Mouse (Mus musculus): Measurements from ENCODE around the gene Cd209b. TPM values are rescaled to one million over a fixed set of nuclear protein-coding genes. Genes with fewer than 3 reads are reported as not detected.

The Cd209b gene
- not detected in 2 replicates for polyA plus RNA-seq (2015; fragmentation: Nextera tagmentation; extraction: Ambion mirVana)

DNA sequence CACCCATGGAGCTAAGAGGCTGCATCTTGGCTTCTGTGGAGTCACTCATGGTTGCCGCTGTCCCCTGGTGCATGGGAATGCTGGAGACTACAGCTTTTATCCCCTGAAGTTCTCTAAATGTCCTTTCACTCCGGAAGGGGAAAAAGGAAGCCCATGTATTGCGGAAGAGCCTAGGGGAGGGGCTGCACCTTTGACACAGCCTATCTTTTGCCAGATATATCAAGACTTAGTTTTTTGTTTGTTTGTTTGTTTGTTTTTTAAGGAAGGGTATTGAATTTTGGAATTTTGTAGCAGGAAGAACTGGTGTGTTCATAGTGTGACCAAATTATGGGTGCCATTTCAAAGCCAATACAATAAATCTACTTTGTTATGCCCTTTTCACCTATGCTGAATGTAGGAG is at the start of gene Cd209b:
Cd209b (minus strand) TSS at position 101 of the 400 bp plus-strand sequence.
- 100% methylated on average over 3 of the region's 3 CpGs for WGBS
- Histone ChIP-seq H3K27me3 (replicated peaks) (no peaks in the 10 kb centered on the region), H3K27ac (replicated peaks) (no peak within 1 kb of the TSS), H3K4me1 (no peaks in the 10 kb centered on the region), H3K4me2 (no peak within 1 kb of the TSS), H3K9me3 (replicated peaks) (peaks cover 3% of the 10 kb centered on the region; the same call in 1 of the 2 replicates), H3K4me3 (replicated peaks) (no peak within 1 kb of the TSS), H3K9ac (replicated peaks) (no peak within 1 kb of the TSS), H3K36me3 (no peaks in the 10 kb centered on the region)
- ATAC-seq (ENCODE audit: low FRiP score) = no peak

DNA sequence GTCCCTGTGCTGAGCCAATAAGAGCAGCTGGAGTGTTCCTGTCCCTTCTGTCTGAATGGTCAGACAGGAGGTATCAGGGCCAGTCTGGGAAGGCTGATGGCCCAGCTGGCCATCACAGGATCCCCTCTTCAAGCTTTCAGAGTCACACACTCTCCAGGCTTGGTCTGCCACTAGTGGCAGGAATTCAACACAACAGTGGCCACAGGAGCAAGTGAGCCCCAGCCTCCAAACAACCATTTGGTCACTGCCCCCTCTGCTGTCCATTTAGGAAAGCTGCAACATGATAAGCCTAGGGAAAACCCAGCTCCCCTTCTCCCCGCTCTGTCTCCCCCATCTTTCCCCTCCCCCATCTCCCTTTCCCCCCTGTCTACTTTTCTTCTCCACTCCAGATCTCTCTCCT is 29.4 kb upstream of the Cd209b start:
- no peak for ATAC-seq (ENCODE audit: low FRiP score)
- peaks cover 3% of the 10 kb centered on the region; the same call in 1 of the 2 replicates for H3K9me3 ChIP-seq (replicated peaks)
- no peaks in the 10 kb centered on the region for H3K27me3 ChIP-seq (replicated peaks)
- H3K36me3 ChIP-seq = no peaks in the 10 kb centered on the region
- H3K4me1 ChIP-seq = no peaks in the 10 kb centered on the region
- 78% methylated on average over 1 of the region's 1 CpGs for WGBS
- H3K27ac ChIP-seq (replicated peaks) = no peak overlapping the region
- H3K9ac ChIP-seq (replicated peaks) = no peak overlapping the region
- no peak overlapping the region for H3K4me2 ChIP-seq
- no peak overlapping the region for H3K4me3 ChIP-seq (replicated peaks)

DNA sequence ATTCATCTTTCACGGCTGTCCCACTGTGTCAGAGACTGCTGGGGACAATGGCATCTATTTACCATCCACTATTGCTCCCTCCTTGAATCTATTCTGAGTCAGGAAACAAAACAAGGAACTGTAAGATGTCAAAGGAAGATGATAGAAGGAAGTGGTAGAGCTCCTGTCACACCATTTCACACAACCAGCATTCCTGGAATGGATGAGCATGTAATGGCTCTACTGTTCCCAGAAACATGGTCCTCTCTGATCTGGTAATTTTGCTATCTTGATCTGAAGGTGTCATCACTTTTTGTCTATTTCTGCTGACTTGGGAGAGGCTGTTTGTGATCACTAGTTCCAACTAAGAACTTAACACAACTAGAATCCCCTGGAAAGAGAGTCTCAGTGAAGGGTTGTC is 28.0 kb upstream of the Cd209b start, which contains the start of gene Cd209c:
Cd209c (minus strand) TSS at position 101 of the 400 bp plus-strand sequence.
- H3K4me3 ChIP-seq (replicated peaks) = no peak within 1 kb of the TSS
- no peak for ATAC-seq (ENCODE audit: low FRiP score)
- no peaks in the 10 kb centered on the region for H3K36me3 ChIP-seq
- H3K4me1 ChIP-seq = no peaks in the 10 kb centered on the region
- no peaks in the 10 kb centered on the region for H3K27me3 ChIP-seq (replicated peaks)
- H3K4me2 ChIP-seq = no peak within 1 kb of the TSS
- H3K9me3 ChIP-seq (replicated peaks) = peaks cover 3% of the 10 kb centered on the region; the same call in 1 of the 2 replicates
- WGBS = 83% methylated on average over 1 of the region's 1 CpGs
- no peak within 1 kb of the TSS for H3K27ac ChIP-seq (replicated peaks)
- no peak within 1 kb of the TSS for H3K9ac ChIP-seq (replicated peaks)

DNA sequence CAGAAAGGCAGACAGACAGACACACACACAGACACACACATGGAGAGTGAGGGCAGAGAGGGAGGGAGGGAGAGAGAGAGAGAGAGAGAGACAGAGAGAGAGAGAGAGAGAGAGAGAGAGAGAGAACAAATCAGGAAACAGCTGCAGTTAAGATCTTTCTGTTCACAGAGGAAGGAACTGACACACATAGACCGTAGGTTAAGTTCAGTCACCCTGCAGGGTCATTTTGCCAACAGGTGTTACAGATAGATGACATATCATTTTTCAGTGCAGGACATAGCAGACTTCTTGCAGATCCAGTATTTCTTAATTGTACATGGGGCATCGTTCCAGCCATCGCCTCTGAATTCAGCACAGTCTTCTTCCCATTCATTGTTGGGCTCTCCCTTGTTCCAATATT is 13.4 kb upstream of the Cd209b start:
- Histone ChIP-seq H3K36me3 (no peaks in the 10 kb centered on the region), H3K9me3 (replicated peaks) (no peaks in the 10 kb centered on the region), H3K4me1 (no peaks in the 10 kb centered on the region), H3K4me3 (replicated peaks) (no peak overlapping the region), H3K27ac (replicated peaks) (no peak overlapping the region), H3K9ac (replicated peaks) (no peak overlapping the region), H3K4me2 (no peak overlapping the region), H3K27me3 (replicated peaks) (no peaks in the 10 kb centered on the region)
- no peak for ATAC-seq (ENCODE audit: low FRiP score)
- WGBS = 97% methylated on average over 3 of the region's 3 CpGs

DNA sequence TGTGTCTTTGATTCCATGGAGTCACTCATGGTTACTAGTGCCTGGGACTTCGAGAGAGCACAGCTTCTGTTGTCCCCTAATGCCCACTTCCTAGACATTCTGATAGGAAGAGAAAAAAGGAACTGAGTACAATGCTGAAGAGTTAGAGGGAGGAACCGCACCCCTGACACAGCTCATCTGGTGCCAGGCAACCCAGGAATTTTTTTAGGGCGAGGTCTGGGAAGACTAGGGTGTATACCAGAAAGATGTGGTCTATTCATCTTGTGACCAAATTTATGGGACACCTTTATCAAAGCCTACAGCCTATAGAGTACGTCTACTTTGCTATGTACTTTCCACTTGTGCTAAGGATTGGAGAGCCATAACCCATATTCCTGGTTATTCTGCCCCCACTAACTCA is 48.2 kb downstream of the Cd209b start, which contains the start of gene Cd209d:
Cd209d (minus strand) TSS at position 101 of the 400 bp plus-strand sequence.
- no peaks in the 10 kb centered on the region for H3K36me3 ChIP-seq
- H3K4me3 ChIP-seq (replicated peaks) = no peak within 1 kb of the TSS

DNA sequence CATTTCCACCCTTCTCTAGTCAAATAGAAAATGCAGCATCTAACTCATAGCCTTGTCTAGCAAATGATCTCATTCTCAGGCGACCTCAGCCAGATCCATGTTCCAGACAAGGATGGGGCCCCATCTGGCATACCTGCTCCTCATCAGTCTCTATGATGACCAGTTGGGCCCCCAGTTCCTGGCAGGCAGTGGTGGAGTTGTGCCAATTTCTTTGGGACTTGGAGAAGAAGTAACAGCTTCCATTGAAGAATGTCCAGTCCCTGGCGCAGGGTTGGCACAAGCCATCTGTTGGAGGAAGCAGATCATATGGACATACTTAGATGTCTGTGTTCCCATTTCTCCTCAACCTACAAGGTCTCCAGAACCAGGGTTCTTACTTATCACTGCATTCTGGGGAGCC is 50.5 kb downstream of the Cd209b start:
- peaks cover 7% of the 10 kb centered on the region for H3K9me3 ChIP-seq (replicated peaks)
- no peaks in the 10 kb centered on the region for H3K36me3 ChIP-seq
- WGBS = 75% methylated on average over 2 of the region's 2 CpGs
- ATAC-seq (ENCODE audit: low FRiP score) = no peak
- no peaks in the 10 kb centered on the region for H3K27me3 ChIP-seq (replicated peaks)
- no peak overlapping the region for H3K4me3 ChIP-seq (replicated peaks)
- no peak overlapping the region for H3K27ac ChIP-seq (replicated peaks)
- H3K4me2 ChIP-seq = no peak overlapping the region
- no peaks in the 10 kb centered on the region for H3K4me1 ChIP-seq
- H3K9ac ChIP-seq (replicated peaks) = no peak overlapping the region

More for the DNA sequence above, 48.2 kb downstream of the Cd209b start, which contains the start of gene Cd209d:
- ATAC-seq (ENCODE audit: low FRiP score) = no peak
- Histone ChIP-seq H3K4me1 (no peaks in the 10 kb centered on the region), H3K9ac (replicated peaks) (no peak within 1 kb of the TSS), H3K27me3 (replicated peaks) (no peaks in the 10 kb centered on the region), H3K4me2 (no peak within 1 kb of the TSS), H3K9me3 (replicated peaks) (no peaks in the 10 kb centered on the region), H3K27ac (replicated peaks) (no peak within 1 kb of the TSS)
- whole genome bisulfite sequencing = 74% methylated on average over 4 of the region's 4 CpGs

Other genes with a start within 250 kb of the Cd209b start
- 0.31 and 0.35 TPM in 2 replicates for gene Fcer2a, start 232.7 kb downstream of the Cd209b start, polyA plus RNA-seq (2015; fragmentation: Nextera tagmentation; extraction: Ambion mirVana)
- gene Clec4g, start 206.2 kb downstream of the Cd209b start, polyA plus RNA-seq (2015; fragmentation: Nextera tagmentation; extraction: Ambion mirVana) = not detected in 2 replicates
- gene Cd209a, start 177.9 kb downstream of the Cd209b start, polyA plus RNA-seq (2015; fragmentation: Nextera tagmentation; extraction: Ambion mirVana) = 0.28 TPM in 1 of 2 replicates, not detected in the other
- 0.10 TPM in 1 of 2 replicates, not detected in the other for gene Cd209e, start 72.5 kb downstream of the Cd209b start, polyA plus RNA-seq (2015; fragmentation: Nextera tagmentation; extraction: Ambion mirVana)
- not detected in 2 replicates for gene Cd209d, start 48.3 kb downstream of the Cd209b start, polyA plus RNA-seq (2015; fragmentation: Nextera tagmentation; extraction: Ambion mirVana)
- 0.75 and 1.0 TPM in 2 replicates for gene Cd209c, start 27.9 kb upstream of the Cd209b start, polyA plus RNA-seq (2015; fragmentation: Nextera tagmentation; extraction: Ambion mirVana)
- gene Cd209f, start 179.0 kb upstream of the Cd209b start, polyA plus RNA-seq (2015; fragmentation: Nextera tagmentation; extraction: Ambion mirVana) = not detected in 2 replicates
- not detected in 2 replicates for gene Cd209g, start 207.3 kb upstream of the Cd209b start, polyA plus RNA-seq (2015; fragmentation: Nextera tagmentation; extraction: Ambion mirVana)
- gene Evi5l, start 239.7 kb upstream of the Cd209b start, polyA plus RNA-seq (2015; fragmentation: Nextera tagmentation; extraction: Ambion mirVana) = 90.0 and 107 TPM in 2 replicates

All from neural tube, embryonic 15.5 days (tissue).